Mouse (Mus musculus): ENCODE measurements at regions not wholly inside any gene's neighbourhood (a gene's known extent, or its start where the extent isn't known, plus 50 kb on each side); places are given as distances from the start of the nearest gene placed in this dataset.

DNA sequence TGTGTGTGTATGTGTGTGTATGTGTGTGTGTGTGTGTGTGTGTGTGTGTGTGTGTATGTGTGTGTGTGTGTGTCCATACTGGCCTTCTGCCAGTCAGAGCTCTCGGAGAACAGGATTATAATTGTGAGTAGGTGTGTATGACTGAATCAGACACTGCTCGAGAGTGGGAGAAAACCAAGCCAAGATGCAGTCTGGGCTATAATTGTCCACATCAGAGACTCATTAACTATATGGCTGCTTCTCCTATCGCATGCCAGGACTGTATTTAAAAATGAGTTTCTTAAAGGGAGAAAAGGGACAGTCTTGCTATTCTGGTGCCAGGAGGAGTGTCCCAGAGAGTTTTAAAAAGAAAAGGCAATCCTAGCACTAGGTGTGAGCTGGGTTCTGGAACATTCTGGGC lies 58.7 kb upstream of the Adpgk start:
- DNase-seq (ENCODE audit: low spot score) = no peak

DNA sequence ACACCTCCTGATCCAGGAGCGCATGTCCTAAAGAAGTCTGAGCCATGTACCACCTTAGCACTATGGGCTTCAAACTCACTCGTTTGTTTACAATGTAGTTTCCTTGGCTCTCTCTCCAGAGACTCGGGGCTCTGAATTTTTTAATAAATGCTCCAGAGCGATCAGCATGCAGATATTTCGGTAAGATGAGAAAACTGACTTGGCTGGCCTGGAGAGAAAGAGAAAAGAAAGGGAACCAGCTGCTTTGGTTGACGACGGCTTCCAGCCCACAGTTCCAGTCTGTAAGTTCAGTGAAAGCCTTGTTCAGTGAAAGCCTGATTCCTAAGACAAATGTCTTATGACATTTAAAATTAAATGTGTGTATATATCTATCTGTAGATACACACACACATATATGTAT lies 59.4 kb upstream of the Adpgk start:
- no peak for DNase-seq (ENCODE audit: low spot score)

DNA sequence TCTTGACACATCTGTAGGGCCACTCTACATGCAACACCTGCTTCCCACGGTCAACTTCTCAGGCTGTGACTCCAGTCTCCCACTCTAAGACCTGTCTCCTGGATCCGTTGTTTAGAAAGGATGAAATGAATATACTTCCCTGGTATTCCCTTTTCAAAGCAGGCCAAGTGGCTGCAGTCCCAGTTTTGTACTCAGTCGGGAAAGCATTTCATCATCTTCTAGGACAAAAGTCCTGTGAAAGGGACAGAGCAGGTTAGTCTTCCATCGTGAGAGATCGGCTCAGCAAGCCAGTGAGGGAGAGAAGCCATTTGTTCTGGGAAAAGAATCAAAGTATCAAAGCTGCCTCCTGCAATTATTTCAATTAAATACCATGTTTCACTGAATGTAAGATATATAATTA lies 60.2 kb upstream of the Adpgk start:
- DNase-seq (ENCODE audit: low spot score) = no peak

DNA sequence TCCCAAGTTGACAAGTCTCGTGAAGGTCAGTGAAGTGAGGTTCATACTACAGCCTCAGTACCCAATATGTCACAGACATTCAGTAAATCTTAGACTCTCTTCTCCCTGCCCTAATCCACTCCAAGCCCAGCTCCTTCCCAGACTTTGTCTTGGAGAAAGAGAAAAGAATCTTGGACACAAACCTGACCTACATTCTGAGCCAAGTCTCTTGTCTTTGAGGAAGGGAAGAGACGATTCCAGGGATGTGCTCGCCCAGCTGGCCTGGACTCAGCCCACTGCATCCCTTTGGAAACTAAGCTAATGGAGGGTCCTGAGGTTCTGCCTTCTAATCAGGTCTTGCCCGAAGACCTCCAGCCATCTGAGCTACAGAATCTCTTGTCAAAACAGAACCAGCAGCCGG lies 61.2 kb upstream of the Adpgk start:
- no peak for DNase-seq (ENCODE audit: low spot score)

DNA sequence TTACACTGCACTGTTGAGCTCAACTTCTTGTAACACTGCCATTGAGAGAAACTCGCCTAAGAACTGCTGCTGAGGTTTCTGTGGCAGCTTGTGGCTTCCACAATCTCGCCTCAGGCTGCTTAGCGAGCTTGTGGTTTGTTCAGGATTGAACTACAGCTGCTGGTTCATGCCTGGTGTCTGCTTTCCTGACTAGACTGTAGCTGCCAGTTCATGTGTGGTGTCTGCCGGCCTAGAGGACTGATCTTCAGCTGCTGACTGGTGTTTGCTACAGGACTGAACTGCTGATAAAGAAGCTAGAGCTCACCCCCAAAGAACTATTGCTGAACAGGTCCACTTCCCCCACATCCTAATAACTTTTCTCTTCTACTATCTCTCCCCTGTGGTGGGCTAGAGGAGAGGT lies 63.4 kb upstream of the Adpgk start:
- no peak for DNase-seq (ENCODE audit: low spot score)

DNA sequence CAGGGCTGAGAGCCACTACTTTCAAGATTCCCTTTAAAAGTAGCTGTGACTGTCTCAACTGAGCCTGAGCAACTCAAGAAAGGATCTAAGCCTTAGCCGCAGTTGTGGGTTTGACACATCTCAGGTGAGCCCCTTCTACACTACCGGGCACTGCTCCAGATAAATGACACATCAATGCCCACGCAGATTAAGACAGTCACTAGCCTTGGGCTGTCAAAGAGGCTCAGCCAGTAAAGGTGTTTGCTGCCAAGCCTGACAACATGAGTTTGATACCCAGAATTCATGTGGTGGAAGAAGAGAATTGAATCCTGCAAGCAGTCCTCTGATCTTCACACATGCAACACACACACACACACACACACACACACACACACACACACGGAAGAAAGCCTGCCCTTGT lies 65.0 kb upstream of the Adpgk start:
- no peak for DNase-seq (ENCODE audit: low spot score)

DNA sequence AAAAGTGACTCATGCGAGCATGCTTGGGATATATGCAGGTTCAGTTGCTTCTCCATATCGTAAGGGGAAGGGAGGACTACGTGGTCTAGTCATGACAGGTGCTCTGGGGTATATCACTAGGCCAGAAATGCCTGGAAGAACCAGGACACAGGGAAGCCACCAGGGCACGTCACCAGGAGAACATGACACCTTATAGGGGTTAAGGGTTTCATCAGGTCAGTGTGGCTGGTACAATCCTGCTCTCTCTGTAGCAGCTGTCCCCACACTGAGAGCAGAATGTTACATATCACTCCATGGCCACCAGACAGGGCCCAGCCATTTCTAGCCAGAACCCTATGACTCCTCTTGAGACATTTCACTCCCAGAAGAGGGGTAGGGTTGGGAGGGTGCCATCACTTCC lies 72.1 kb upstream of the Adpgk start:
- DNase-seq (ENCODE audit: low spot score) = no peak

DNA sequence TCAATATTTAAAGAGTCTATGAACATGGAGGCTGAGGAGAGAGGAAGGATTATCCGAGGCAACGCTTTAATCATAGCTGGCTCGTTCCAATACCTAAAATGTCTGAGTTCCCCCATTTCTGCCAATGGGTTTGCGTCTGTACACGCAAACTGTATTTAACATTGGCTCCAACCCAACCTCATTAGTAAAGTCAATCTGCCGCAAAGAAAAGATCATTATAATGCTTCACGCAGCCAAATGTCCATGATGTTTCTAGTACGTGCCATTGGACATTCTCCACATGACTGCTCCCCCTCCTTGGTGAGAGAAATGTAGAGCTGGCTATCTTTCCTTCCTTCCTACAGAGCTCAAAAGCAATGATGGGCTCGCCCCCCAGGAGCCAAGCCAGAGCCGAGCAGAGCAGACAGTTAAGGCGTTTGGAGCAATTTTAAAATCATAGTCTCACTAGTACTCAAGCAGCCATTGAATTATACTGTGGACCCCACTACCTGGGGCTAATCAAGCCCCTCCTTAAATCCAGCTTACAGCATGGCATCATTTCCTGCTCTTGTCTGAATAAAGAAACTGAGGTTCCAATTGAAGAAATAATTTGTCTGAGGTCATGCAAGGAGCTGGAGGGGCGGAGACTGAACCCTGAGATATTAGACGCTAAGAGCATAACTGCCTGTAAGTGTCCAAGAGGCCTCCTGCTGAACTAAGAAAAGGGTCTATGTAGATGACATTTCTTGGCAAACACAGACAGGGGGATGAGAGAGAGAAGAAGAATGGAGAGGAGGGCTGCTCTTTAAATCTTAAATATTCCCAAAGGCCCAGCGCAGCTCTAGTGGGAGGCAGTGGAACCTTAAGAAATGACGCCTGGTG lies 88.5 kb upstream of the Adpgk start:
- DNase-seq (ENCODE audit: low spot score) = no peak

DNA sequence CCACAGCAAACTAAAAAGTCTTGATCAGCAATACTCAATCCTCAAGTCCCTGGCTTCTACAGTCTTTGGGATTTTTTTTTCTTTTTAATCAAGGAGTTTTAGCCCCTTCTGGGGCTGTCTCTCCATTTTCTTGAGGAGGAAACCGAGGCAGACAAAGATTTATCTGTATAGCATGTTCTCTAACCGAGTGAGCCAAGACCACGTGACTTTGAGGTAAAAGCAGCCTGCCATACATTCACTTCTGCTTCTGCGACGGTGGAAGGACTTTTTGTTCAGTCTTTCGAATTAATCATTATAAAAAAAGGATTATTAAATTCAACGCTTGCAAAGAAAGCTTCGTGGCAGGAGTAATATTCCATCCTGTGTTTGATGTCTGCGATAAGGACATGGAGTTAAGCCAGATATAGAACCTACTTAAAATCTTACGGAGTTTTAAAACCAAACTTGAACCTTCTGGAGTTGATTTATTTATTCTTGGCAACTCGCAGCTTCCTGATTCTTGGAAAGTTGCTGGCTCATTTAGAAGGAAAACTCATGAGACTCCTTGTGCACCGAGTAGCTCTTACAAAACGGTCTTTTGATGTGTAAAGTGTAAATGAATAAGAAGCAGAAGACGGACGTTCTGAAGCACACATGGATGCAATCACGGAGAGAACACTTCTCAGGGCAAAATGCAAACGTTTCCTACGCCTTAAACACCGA lies 91.7 kb upstream of the Adpgk start:
- DNase-seq (ENCODE audit: low spot score) = peak; percentile 36

DNA sequence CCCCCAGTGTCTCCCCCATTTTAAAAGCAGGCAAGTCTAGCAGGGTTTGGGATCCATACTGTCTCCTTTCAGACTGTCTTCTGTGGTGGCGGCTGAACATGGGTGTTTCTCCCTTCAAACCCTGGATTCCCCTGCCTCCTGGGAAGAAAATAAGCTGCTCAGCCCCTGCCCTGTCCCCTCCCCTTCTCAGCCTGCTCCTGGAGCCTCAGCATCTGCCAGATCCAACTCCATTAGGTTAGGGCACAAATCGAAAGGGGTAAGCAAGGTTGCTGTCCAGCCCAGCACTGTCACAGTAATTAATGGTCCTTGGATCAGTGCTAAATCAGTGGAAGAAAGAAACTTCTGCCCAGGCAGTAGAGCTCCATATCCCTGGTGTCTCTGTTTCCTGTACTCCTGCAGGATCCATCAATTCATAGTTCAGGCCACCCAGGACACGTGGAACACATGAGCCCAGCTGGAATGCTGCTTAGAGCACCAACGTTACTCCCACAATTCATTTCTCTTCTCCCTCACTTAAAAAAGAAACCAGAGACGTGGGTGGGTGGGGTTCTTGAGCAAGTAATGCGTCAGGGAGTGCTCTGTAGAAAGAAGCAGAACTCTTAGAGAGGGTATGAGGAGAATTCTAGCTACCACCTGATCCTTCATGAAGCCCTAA lies 93.0 kb upstream of the Adpgk start:
- no peak for DNase-seq (ENCODE audit: low spot score)

DNA sequence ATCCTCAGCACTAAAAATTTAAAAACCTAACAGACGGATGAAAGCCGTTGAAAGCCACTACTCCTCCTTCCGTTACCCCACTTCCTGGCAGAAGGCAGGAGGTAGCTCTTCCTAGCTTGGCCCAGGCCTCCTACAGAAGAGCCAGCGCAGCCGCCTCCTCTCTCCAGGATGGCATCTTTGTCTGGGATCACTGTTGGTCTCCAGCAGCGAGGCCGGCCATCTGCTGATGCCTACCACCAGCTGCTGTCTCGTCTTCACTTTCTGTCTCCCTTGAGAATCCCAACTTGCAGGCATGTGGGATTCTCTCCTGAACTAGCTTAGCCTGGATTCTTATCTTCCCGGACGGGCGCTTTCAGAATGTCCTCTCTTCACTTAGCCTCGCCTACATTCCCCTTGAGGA lies 93.9 kb upstream of the Adpgk start:
- DNase-seq (ENCODE audit: low spot score) = no peak

DNA sequence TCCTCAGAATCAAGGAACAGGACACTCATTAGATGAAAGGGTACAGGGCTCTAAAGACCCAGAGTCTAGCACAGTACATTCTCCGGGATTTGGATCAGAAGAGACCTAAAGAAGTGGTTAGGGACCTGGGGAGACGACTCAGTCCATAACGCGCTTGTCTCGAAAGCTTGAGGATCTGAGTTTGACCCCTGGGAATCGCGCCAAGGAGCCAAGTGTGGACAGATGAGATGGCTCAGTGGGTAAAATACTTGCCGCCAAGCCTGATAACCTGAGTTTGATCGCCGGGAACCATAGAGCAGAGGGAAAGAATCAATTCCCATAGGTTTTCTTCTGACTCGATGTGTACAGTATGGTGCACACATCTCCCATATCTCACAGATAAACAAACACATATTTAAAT lies 97.4 kb upstream of the Adpgk start:
- DNase-seq (ENCODE audit: low spot score) = no peak

DNA sequence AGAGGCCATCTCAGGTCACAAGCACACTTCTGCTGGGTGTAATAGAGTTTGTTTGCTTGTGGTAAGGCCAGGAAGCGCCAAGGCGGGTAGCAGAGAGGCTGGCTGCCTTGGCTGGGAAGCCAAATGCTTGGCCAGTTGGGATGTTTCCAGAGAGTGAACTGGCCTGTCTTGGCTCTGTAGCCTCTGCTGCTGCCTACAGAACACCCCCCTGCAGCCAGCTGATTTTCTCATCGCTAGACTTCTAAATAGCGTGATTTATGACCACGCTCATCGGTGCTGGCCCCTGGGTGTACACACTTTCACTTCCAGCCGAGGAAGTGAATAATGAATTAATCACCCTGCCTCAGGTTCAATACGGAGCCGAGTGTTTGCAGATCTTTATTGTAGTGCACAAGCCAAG lies 102.2 kb upstream of the Adpgk start:
- DNase-seq (ENCODE audit: low spot score) = no peak

DNA sequence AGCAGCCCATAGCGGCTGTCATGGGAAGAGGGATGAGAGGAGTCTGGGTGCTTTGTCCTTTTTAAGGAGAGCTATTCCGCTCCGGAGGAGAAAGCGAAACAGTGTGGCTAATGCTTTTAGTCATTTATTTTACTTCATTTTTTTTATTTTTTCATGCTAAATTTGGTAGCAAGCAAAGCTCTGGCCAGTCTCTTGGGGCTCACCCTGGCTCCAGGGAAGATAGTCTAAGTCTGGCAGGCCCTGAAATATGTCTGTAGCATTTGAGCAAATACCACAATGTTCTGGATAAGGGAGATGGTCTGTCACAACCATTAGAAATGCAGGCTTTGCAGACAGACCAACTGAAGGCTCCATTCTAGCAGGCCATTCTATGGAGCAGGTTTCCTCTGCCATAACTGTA lies 102.9 kb upstream of the Adpgk start:
- DNase-seq (ENCODE audit: low spot score) = no peak

DNA sequence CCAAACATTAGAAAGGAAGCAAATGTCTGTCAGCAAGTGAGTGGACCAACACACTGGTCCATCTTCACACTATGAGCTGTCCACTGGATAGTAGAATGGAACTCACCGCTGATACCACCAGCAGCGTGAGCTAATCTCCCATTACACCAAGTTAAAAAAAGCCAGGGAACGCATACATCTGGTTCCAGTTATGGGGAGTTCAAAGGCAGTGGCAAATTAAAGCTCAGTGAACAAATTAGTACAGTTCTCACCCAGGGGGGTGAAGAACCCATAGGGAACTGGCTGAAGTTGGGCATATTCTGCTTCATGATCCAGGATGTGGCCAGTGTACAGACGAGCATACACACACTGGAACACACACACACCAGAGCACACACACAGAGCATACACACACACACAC lies 105.0 kb upstream of the Adpgk start:
- no peak for DNase-seq (ENCODE audit: low spot score)

DNA sequence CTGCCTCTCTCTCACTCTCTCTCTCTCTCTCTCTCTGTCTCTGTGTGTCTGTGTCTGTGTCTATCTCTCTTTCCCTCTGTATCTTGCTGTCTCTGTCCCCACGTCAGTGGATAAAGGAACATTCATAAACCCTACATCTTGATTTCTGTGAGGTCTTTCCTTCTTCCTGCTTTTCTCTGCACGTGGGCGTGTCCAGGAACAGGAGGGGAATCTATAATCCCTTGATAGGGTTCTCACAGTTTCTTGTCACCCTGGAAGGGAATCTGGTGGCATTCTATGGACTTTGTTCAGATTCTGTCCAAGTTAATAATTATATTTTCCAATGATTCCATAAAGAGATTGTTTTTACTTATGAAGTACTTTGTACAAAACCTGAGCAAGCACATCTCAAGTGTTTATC lies 107.3 kb upstream of the Adpgk start:
- no peak for DNase-seq (ENCODE audit: low spot score)

DNA sequence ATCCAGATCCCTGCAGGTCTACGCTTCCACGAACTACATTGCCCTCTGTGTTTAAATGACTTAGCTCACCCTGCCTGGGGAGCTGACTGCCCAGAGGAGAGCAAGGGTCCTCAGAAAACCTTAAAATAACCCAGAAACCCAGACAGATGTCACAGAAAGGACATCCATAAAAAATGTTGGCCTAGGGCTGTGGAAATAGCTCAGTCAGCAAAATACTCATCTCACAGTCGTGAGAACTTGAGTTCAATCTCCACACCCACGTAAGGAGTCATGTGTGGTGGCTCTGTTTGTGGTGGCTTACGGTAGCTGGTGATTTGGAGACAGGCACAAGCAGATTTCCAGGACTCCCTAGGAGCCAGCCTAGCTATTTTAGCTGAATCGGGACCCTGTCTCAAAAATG lies 108.5 kb upstream of the Adpgk start:
- no peak for DNase-seq (ENCODE audit: low spot score)

DNA sequence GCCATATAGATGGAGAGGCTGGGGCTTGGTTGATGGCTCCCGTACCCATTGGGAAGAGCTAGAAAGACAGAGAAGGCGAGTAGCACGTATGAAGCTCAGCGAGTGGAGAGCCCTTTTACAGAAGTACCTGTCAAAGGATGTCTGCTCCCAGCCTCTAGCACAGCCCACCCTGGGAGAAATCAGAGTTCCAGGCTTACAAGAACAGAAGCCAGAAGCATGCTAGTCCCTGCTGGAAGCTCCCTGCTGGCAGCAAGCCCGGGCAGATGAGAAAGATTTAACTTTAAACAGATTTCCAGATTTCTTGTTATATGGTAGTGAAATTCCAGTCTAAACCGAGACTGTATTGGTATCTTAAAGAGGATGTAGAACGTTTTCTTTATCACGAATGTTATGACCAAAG lies 108.9 kb upstream of the Adpgk start:
- DNase-seq (ENCODE audit: low spot score) = no peak

DNA sequence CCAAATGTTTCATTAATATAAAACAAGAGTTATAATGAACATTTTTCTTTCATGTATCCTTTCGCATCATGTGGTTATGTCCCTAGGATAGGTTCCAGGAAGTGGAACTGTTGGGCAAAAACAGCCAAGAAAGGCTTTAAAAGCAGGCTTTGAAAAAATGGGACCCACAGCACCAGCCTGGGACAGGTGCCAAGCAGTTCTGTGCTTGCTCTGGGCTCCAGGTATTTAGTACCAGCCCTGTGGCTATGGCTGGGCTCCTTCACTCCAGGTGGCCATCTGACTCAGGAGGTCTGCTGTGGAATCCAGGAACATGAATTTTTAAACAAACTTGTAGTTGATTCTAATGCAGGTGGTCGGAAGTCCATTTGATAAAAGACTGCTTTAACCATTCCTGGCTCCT lies 119.8 kb upstream of the Adpgk start:
- DNase-seq (ENCODE audit: low spot score) = no peak

DNA sequence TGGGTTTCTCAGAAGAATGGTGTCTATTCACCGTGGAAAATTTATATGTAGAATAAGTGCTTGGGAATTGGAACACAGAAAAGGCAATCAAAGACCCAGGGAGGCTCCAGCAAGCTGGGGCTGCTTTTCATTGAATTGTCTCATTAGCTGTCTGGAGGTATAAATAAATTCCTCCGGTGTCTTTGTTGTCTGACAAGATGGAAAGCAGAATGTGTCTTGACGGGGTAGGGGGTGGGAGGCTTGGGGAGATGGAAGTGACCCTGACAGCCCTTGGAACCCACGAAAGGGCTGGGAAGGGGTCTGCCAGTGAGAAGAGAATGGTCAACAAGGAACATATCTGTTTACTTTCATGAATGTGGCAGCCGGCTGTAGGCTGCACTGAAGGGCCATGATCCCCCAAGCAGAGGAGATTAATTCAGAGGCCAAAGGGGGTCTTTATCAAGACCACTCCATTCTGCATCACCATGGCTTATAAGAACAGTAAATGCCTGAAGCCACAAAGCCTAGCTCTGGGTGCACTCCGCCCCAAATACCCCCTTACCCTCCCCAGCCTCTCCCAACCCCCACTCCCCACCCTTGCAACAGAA lies 127.2 kb upstream of the Neo1 start:
- DNase-seq (ENCODE audit: low spot score) = no peak

DNA sequence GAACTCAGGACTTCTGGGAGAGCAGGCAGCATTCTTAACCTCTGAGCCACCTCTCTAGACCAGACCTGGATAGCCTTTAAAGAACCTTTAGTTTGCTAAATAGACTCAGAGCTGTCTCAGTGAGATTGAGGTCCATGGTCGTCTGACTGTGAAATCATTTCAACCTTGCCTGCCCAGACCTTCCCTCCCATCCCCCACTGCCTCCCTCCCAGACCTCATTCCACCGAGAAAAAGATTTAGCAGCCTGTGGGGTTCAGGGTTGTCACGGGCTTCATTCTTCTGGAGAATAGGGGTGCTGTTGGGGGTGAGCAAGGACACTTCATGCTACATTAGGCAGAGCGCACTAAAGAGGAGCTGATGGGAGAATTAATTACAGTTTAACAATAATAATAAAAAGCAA lies 126.7 kb upstream of the Neo1 start:
- no peak for DNase-seq (ENCODE audit: low spot score)

DNA sequence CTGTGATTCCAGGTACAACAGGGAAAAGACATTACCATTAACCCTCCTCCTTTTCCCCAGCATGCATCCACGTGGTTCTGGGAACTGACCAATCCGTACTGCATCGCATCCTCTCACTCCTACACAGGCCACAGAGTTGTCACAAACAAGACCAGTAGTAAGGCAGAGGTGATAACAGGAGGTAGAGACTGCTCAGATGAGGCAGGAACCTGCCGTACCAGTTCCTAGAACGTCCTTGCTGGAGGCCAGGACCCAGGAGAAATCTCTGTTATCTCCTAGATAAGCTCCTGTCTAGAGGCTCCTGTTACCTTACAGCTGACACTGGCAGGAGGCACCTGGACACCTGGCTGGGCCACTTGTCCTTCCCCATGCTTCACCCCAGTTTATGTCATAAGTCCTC lies 121.4 kb upstream of the Neo1 start:
- DNase-seq (ENCODE audit: low spot score) = no peak
